Mouse (Mus musculus): ENCODE results near the gene Stub1.
"Not testable (repeated sequence)": the region's sequence is repeated elsewhere in the genome, so short reads cannot be mapped to it uniquely, and the experiment has no call there.

Stub1 gene

DNA sequence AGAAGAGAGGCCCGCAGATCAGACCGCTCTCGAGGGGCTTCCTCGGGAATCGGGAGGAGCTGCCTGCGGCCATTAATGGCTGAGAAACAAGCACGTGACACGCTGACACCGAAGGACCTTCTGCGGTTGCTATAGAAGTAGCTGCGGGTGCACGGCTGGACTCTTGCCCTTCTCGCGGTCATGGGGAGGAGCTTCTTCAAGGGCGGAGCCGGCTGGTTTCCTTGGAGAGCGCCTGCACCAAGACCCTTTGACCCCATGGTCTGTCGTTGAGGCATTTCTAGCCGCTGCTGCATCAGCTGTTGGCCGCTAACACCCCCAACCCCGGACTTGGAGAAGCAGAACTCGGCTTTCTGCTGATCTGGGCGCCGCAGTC is at the start of gene Stub1:
TSS of gene Stub1 (minus strand) at position 114 of the 373 bp plus-strand sequence.
- DNase-seq: no peak

GRCm38 (mm10) chr17:25882306-25882705 is 49.1 kb upstream of the Stub1 start:
- no peak for DNase-seq

DNA sequence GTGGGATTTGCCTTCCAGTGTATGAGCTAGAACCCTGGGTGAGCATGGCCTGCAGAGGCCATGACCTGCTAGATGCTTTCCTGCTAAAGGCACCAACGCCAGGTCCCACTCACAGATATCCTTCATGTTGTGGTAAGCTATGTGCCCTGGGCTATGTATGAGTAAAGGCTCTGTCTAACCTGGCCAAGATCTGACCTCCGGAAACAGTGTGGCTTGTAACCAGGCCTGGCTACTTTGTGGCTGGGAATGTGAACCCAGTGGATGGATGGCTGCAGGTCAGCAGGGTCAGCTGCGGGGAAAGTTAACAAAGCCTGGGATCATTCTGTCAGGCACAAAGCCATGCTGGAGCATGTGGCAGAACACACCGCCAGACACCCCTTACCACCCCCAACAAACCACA is 48.5 kb upstream of the Stub1 start:
- no peak for DNase-seq

GRCm38 (mm10) chr17:25880913-25881641 is 47.9 kb upstream of the Stub1 start:
- no peak for DNase-seq

DNA sequence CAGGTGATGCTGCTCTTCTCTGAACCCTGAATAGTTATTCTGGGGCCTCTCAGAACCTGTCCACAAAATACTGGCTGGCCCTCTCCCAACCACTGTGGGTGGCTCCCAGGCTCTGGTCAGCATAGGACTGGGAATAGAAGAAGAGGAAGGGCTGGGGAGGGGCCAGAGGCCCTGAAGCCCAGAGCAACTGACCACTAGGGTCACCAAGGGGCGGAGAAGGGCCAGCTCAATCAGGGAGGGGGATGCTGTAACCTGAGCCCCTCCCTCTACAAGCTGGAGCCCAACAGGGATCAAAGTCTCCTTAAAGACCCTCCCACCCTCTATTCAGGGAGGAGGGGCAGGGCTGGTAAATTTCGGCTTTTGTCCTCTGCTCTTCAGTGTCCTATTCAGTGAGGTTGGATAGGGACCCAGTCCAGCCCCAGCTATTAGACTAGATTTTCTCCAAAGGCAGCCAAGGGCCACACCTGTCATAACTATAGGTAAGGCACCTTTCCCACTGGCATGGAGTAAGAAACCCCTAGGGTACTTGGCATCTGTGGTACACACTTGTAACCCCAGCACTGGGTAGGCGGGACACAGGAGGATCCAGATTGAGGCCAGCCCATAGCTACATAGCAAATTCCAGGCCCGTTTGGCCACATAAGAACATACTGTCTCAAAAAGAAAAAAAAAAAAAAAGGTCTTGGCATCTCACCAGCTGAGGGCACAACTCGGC is 47.1 kb upstream of the Stub1 start, which contains the start of gene Wfikkn1:
TSS of gene Wfikkn1 (minus strand) at position 663 of the 715 bp plus-strand sequence.
- DNase-seq: no peak

GRCm38 (mm10) chr17:25879750-25880149 is 46.5 kb upstream of the Stub1 start:
- no peak for DNase-seq

DNA sequence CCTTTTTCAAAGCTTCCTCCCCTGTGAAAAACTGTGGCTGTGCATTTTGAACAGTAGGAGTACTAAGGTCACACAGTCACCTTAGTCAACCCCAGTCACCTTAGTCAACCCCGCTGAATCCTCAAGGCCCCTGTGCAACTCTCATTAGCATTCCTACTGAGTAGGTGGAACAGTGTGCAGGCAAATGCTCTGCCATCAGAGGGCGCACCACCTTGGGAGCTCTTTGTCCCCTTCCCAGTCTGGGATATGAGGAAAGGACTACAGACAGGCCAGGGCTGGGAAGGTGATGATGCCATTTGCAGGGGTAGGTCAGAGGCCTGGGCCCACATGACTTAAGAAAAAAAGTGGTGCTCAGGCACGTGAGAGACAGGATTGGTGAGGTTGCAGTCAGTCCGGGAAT is 46.1 kb upstream of the Stub1 start:
- DNase-seq: peak in 1 of 2 experiments; percentile 25

DNA sequence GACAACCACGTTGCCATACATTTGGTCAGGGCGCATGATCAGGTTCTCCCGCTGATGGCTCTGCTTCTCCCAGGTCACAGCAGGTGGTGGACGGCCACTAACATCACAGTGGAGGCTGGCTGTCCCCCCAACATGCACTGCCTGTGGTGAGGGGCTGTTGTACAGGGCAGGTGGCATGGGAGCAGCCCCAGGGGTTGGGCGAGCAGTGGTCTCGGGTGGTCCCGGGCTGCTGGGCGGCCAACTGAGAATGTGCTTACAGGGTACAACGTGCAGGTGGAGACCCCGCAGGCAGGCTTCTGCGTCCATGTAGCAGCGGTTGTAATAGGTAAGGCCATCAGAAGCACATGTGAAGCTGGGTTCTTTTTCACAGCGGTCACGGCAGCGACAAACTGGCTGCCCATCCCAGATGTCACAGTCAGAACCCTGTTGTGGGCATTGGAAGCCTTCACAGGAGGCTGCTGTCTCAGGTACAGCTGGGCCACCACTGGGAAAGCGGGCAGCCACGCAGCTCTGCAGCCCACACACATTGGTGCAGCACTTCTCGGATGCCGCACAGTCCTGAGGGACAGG is 45.5 kb upstream of the Stub1 start:
- no peak for DNase-seq

DNA sequence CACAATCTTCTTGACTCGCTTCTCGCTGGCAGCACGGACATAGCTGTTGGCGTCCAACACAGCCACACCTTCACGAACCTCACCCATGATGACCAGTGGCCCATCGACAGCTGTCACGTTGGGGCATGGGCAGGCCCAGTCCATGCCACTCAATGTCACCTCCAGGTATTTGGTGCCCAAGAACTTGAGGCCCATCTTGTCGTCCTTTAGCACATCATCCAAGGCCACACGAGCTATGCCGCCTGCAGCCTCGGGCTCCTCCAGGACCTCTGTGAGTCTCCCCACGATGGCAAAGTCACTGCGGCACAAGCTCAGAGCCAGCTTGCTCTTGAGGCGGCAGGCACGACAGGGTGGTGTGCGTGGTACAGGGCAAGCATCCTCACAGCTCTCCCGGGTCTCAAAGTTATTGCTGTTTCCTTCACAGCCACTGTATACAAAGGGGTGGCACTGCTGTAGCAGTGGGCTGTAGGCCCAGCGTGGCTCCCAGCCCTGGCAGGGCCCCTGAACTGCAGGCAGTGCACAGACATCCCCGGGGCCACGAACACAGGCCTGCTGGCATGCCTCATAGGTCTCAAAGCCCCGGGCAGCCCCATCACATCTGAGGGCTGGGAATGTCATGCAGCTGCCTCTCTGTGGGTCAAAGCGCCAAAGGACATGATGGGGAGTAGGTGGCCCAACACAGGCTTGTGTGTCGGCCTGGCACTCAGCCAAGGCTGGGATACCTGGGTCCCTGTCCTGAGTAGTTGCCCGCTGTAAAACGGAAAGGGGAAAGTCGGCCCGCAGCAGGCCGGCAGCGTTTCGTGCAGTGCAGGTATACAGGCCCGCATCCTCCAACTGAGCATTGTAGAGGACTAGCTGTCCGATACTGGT is 44.8 kb upstream of the Stub1 start:
- no peak for DNase-seq

GRCm38 (mm10) chr17:25877025-25877424 is 43.8 kb upstream of the Stub1 start:
- no peak for DNase-seq

DNA sequence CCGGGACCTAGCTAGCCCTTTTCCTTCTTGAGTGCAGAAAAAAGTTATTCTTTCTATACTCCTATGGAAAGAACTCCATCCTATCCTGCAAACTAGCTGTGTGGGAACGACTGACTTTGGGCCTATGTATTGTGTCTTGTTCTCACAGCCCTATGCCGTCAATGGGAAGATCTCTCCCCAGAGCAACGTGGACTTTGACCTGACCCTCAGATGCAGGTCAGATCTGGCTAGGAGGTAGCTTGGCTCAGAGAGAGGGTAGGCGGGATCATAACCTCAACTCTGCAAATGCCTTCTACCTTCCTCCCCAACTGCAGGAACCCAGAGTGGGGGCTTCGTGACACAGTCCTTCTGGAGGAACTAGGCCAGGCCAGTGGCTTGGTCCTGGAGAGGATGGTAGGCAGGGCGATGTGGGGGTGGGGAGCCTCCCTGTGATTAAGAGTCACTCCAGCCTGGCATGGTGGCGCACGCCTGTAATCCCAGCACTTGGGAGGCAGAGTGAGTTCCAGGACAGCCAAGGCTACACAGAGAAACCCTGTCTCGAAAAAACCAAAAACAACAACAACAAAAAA is 43.2 kb upstream of the Stub1 start:
- DNase-seq: no peak

- DNase-seq: peak; percentile 81 to 86
Observed at GRCm38 (mm10) chr17:25875171-25876136, 42.2 kb upstream of the Stub1 start.

DNA sequence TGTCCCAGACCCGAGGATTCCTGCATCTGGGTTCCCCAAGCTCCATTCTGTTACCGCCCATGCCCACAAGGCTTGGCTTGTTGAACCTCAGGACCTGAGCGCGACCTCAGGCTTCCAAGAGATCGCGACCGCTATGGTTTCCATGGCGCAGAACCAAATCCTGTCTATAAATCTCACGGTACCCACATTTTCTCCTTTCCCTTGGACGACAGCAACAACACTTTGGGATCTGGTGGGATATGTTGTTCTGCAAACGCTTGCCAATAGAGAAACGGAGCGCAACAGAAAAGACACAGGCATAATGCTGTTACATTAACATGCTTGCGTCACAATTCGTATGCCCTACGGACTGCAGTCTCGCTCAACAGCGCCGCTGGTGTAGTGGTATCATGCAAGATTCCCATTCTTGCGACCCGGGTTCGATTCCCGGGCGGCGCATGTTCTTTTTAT is 41.5 kb upstream of the Stub1 start, which contains the start of gene Mettl26:
TSS of gene Mettl26 (plus strand) at position 354 of the 450 bp plus-strand sequence.
- DNase-seq: peak; percentile 89 to 94

DNA sequence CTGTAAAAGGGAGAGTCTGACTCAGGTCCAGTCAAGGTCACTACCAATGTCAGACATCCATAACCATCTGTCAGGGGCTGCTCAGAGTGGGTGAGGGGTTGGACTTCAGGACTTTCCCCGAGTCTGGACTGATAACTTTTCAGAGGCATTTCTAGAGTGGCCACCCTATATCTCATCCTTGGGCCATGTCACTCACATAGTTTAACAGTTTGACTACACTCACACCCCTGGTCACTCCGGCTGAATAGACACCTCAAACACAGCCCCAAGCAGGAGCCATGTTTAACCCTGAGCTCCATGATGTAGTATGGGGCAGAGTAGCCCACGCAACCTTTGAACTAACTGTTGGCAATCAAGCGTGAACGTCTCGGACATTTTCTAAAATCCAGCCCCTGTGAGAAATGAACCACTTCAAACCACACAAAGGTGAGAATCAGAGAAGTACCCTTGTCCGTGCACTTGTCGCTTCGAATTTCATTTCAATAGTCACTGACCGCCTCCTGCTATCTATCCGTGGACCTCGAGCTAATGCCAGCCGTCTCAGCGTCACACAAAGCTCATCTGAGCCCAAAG is 41.0 kb upstream of the Stub1 start:
- DNase-seq: no peak

- no peak for DNase-seq
Observed at GRCm38 (mm10) chr17:25873405-25874147, 40.4 kb upstream of the Stub1 start.

DNA sequence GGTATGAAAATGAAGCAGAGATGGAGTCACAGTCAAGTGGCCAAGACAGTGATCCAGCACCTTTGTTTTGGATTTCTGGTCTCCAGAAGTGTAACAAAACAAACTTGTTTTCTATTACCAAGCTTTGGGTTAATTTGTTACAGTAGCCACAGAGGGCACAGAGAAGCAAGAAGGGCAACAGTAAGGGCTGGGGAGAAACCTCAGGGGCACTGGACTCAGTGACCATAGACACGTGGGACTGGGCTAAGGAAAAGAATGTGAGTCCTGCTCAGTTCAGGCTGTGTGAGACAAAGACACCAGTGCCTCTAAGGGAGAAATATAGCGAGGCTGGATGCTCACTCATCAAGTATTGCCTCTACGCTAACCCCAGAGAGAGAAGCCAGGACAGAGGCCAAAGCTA is 39.5 kb upstream of the Stub1 start:
- DNase-seq: no peak

DNA sequence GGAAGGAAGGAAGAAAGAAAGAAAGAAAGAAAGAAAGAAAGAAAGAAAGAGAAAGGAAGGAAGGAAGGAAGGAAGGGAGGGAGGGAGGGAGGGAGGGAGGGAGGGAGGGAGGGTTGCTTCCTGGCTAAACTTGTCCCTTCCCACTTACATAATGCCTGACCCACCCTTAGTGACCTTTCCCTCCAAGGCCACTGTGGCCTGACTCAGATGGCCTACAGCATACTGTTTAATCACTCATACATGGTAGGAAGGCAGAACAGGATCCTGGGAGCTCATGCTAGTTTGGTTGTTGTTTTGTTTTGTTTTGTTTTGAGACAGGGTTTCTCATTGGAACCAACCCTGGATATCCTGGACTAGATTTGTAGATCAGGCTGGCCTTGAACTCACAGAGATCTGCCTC is 38.4 kb upstream of the Stub1 start:
- not testable (repeated sequence) for DNase-seq

DNA sequence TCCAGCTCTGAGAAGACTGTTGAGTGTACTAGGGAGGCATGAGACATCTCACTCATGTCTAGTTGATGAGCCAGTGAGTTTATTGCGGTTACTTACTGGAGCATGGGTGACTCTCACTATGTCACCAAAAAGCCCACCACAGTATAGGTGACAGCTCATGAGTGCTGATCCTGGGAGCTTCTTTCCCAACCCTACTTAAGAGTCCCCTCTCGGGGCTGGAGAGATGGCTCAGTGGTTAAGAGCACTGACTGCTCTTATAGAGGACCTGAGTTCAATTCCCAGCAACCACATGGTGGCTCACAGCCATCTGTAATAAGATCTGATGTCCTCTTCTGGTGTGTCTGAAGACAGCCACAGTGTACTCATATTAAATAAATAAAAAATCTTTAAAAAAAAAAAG is 36.8 kb upstream of the Stub1 start:
- DNase-seq: no peak

DNA sequence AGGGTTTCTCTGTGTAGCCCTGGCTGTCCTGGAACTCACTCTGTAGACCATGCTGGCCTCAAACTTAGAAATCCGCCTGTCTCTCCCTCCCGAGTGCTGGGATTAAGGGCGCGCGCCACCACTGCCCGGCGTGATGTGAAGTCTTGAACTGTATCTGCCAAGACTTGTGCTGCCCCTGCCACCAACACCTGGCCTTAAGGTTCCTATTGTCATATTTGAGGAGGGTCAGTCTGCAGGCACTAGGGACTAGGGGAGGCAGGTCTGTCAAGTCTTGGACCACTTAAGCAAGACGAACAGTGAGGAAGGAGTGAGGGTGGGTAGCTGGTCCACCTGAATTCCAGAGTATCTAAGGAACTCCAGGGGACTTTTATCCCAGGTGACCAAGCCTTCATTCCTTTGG is 36.3 kb upstream of the Stub1 start:
- no peak for DNase-seq

DNA sequence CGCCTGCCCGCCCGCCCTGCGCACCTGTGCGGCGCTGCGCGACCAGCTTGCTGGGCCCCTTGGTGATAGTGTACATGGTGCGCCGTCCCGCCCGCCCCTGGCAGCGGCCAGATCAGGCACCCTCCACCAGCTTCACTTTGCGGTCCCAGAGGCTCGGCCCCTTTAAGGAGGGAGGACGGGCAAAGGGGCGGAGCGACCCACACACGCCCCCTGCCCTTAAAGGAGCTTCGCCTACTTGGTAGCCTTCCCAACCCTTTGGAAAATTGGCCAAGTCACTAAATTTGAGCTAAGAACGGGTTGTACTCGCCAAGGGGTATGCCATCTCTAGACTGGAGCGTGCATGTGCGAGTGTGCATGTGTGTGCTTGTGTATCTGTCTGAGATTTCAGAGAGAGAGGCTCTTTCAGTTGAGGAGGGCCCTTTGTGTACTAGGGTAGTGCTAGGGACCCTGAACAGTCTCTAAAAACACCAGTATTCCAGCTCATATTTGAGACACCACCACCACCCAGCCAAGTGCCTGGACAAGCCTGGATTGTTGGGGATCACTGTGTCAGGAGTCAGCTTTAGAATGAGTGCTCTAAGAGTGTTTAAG is 35.5 kb upstream of the Stub1 start, which contains the start of gene Mcrip2:
TSS of gene Mcrip2 (minus strand) at position 164 of the 591 bp plus-strand sequence.
- peak; percentile 76 to 78 for DNase-seq

All from thymus, postnatal 36 days (tissue).